Mouse (Mus musculus): ENCODE results near the gene Ttc41.

Ttc41 gene

DNA sequence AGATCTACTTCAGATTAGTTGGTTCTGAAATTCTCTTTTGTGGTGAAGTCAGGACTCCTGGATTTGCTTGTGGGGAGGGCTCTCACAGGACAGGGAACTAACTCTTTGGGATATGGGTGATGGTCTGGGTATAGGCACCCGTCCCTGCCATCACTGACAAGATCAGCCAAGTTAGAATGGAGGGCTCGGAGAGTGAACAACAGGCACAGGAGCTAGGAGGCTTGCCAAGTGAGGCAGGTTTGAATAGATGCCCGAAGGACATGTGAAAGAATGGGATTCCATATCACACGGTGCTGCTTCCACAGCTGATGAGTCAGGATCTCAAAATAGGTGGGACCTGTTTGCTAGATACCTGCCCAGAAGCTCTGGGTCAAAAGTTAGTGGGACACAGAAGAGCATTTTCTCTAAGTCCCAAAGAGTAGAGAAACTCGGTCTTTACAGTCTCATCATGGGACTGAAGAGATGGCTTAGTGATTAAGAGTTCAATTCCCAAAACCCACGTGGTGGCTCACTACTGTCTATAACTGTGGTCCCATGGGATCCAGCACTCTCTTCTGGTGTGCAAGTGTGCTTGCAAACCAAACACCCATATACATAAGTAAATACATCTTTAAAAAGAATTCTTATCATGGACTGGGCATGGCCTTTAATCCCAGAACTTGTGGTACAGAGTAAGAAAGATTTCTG is 50.3 kb downstream of the Ttc41 start:
- no peak for DNase-seq (ENCODE audit: low read depth, low spot score)

DNA sequence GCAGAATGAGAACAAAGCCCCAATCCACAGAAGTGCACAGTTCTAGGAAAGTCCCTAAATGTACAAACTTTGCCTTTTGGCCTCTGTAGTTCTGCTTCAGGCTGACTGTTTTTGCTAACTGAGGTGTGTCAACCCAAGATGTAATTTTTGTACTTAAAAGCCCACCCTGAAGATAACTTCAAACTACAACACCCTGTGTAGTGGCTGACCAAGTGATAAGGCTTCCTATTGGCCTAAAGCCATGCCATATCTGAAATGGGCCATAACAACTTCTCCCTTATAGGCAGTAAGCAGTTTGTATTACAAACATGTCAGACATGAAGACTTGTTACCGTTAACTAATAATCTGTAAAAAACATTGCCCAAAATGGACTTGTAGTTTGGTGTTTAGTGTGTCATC is 52.1 kb downstream of the Ttc41 start:
- DNase-seq (ENCODE audit: low read depth, low spot score) = no peak

DNA sequence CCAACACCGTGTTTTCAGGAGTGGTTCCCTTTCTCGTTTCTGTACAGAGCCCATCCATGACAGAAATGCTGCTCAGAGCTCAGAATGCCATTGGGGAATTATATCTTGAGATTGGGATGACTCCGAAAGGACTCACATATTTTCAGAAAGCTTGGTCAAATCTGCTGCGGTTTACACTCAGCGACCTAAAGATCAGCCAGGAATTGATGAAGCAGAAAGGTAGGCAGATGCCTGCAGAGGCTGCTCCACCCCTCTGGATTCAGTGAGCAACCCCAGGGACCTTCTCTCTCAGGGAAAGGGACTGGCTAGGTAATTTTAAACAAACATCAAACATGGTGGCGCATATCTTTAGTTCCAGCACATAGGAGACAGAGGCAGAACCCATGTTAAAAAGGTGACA is 52.6 kb downstream of the Ttc41 start:
- no peak for DNase-seq (ENCODE audit: low read depth, low spot score)

DNA sequence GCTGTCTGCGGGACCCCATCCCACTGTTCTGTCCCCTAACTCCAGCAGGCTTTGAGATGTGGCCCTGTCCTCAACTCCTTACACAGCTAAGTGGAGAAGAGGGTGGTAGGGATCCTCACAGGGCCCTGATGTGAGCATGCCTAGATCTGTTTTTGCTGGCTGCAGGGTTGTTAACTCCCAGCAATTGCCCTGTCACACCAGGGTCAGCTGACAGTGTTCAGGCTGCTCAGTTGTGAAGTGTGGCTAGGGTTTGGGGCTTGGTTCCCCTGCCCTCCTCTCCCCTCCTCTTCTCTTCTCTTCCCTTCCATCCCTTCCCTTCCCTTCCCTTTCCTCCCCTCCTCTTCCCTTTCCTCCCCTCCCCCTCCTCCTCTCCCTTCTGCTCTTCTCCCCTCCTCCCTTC is 55.6 kb downstream of the Ttc41 start:
- DNase-seq (ENCODE audit: low read depth, low spot score) = no peak

DNA sequence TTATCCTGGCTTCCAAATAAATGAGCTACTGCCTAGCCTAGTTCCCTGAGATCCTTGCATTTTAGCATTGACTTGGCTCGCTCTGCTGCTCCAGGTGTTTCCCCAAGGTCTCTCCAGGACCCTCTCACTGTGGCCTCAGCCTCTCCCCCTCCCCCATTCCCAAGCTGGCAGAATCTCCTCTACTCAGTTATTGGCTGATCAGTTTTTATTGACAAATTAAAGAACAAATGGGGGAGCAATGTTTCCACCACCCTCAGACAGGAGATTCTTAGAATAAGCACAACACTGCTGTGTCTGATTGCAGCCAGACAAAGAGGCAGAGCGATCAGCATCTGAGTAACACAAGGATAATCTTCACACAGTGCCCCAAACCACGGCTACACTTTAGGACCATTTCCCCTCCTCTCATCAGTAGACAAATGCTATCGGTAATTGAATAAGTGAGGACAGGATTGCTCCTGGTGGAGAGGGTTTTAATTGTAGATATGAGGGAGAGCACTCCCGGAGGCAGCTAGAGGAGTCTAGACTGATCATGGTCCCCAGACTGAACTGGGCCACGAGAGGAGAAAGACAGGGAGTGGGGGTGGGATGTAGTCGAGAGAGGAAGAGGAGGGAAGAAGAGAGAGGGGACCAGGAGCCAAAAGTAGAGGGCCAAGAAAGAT is 56.2 kb downstream of the Ttc41 start:
- no peak for DNase-seq (ENCODE audit: low read depth, low spot score)

DNA sequence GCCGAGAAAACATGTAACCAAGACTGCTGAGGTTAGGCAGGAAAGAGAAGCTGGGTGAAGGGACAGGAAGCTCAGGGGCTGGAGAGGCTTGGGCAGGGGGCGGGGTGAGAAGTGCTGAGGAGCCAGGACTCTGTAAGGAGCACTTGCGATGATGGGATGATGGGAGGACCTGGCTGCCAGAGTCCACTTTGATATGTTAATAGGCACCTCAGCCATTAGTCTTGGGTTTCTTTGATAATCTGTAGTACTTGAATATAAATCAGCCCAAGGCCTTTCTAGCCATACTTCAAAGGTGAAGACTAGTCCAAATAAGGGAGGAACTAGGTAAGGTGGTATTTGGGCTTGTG is 56.7 kb downstream of the Ttc41 start:
- DNase-seq (ENCODE audit: low read depth, low spot score) = no peak

DNA sequence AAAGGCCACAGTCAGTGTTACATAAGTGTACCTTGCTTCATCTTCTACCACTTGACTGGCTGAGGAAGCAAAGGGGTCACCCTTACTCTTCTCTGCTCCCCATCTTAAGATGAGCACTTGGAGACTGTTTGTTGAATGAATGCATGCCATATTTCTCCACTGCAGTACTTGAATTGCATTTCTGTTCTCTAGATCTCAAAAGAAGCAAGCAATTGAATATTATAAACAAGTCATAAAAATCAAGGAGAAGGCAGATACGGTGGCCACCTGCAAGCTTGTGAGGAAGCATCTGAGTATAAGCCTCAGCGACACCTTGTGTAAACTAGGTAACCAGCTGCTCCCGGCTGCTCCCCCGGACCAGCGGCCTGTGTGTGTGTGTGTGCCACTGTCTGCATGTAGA is 58.1 kb downstream of the Ttc41 start, which contains the start of gene Gm49358:
TSS of gene Gm49358 (plus strand) at position 301 of the 400 bp plus-strand sequence.
- no peak for DNase-seq (ENCODE audit: low read depth, low spot score)

DNA sequence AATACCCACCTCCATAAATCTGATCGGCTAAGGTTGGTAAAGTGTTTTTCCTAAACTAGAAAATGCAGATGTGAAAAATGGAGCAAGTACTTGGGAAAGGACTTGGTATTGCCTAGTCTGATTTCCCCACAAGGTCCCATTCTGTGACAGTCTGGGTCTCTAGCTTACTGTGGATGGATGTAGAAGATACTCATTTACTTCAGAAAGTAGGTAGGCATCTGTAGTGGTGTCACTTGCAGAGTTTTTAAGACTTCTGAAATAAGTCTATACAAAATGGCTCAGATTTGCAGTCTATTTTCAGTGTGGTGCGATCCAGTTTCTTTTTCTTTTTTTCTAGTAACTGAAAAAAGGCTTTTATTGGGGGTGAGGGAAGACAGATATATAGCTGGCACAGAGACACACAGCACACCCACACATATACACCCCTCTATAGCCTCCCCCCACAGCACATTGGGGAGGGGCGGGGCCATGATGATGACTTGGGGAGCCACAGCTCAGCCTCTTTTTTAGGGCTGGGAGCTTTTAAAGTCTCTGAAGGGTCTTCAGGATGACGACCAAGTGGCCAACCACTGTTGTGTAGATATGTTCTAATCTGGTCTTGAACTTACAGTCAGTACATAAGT is 59.8 kb downstream of the Ttc41 start:
- DNase-seq (ENCODE audit: low read depth, low spot score) = no peak

DNA sequence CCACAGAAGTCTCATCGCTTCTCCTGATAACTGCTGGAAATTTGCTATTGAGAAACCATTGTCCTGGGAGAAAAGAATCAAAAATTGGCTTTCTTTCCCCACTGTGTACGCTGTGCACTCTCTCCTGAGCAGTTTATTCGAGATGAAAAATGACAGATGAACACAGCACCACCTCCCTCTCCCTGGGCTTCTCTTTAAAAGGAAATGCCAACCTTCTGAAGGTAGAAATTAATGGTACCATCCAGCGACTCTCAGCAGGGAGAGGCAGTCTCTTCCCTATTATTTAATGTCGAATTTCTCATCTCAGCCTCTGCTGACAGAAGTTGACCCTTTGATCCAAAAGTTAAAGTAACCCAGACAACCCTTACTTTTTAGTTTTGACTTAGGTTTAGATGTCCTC is 63.6 kb downstream of the Ttc41 start:
- DNase-seq (ENCODE audit: low read depth, low spot score) = no peak

DNA sequence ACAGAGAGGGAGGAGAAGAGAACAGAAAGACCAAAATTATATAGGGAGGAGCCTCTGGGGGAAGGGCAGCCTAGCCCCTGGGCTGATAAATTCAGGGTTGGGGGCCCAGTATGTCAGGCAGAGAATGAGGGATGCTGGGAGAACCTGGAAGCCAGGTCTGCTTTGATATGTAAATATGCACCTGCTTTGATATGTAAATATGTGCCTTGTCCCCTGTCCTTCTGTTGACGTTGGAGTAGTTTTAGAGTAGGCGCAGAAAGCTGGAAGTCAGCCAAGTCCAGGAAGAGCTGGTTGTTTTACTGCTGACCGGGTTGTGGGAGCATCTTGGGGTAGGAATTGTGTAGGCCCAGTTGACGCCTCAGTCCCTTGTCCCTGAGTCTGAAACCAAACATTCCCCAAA is 64.2 kb downstream of the Ttc41 start:
- no peak for DNase-seq (ENCODE audit: low read depth, low spot score)

DNA sequence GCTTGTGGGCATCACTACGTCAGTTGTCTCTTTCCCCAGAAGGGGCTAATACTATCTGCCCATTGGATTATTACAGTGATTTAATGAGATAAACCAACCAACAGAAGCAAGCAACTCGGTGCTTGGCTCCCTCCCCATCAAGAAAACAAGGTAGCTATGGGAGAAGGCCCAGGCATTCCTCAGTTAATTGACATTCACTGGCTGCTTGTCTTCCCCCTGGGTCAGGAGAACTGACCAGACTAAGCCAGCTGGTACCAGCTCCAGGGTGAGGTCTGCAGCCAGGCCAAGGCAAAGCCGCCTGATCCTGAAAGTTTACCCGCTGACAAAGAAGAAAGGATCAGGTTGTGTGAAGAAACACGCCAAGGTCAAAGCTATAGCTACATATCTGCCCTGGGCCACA is 66.1 kb downstream of the Ttc41 start:
- DNase-seq (ENCODE audit: low read depth, low spot score) = no peak

DNA sequence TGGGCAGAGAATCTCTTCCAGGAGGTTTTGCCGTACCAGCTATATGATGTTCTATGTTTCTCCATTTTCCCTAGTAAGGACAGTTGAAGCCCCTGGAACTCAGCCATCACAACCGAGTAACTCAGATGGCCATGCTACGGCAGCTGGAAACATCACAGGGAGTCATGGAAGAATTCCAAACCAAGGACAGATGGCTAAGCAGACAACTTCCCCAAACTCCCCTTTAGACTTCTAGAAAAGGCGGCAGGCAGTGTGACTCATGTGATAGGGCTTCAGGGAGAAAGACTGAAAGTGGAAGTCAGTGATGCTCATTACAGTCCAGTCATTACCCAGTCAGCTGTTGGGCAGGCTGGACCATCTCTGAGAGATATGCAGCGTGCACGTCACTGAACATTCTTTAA is 66.6 kb downstream of the Ttc41 start:
- DNase-seq (ENCODE audit: low read depth, low spot score) = no peak

DNA sequence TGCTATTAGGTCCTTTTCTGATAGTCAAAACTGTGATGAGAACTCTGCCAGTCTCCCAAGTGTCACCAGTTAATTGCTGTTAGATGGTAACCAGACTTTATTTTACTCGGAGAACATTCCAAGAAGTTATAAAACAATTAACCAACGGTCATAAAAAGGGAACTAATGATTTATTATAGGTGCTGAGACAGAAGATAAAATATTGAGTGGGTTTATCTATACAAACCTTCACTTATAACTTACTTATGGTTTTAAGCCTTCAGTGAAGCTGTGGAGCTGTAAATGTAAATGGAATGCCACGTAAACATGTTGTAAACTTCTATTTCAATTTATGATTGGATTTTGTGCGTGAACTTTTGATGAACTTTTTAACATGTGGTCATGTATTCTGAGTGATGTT is 67.7 kb downstream of the Ttc41 start:
- no peak for DNase-seq (ENCODE audit: low read depth, low spot score)

DNA sequence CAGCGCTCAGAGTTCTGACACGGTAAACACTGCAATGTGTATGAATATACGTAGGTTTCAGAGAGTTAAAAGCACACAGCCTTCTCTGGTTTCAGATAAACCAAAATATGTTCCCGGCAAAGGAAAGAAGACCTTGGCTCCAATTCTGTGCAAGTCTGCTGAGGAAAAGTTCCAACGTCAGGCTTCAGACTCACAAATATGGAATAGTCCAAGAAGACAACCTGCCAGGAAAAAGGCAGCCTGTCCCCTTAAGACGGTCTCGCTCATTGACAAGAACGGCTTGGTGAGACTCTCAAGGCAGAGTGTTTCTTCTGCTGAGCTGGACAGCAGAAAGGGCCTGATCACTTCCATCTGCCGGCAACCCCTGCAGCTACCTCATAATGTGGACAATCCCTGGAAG is 70.7 kb downstream of the Ttc41 start:
- no peak for DNase-seq (ENCODE audit: low read depth, low spot score)

DNA sequence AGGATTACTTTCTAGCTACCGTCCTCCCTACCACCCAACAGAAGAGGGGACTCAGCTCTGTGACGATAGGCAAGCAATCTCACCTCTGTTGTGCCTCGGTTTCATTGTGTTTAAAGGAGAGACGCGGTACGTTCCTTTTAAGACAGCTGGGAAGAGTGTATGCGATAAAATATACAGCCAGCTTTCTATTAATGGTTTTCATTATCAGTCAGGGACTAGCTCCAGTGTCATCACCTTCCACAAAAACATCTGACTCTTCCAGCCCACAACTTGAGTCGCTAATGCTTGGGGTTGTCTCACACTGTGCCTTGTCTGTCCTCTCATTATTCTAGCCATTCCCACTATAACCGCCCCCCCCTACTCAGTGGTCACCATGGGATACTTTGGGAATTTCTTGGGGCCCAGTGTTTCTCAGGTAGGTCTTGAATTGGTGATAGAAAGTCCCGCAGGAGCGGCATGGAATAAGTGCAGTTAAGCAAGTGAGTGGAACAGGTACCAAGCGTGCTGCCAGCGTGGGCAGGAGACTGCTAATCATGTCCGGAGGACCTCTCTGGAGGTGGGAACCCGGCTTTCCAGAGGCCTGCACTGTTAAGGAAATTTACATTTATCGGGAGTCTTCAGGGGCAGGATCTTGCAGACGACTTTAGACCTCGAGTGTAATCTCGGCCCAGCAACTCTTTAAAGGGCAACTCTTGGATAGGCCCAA is 72.2 kb downstream of the Ttc41 start:
- DNase-seq (ENCODE audit: low read depth, low spot score) = no peak

DNA sequence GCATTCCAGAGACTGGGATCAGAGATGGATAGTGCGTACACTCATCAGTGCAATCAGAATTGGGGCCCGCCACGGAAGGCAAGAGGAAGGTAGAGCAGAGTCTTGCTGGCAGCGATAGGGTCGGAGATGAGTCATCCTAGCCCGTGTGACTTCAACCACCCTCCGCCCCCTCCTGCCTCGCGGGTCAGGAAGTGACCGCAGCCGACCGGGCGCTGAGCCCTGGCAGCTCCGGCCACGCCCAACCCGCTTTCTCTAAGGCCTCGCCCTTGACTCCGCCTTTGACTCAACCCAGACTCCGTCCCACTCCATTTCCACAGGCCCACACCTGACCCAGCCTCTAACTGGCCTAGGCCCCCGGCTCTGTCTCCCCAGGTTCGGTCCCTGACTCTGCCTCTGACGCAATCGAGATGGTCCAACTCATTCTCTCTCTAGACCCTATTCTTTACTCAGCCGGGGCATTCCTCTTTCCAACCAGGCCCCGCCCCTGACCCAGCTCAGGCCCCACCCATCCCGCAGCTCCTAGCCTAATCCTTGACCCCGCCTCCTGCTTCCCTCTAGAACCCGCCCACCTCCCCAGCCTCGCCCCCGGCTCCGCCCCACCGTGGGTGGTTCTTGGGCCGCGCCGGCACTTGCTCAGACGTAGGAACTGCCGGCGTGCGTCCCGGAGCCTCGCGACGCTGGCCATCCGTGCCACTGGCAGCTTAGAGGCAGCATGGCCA is 72.9 kb downstream of the Ttc41 start, which contains the start of gene Nt5dc3:
TSS of gene Nt5dc3 (plus strand) at position 608 of the 719 bp plus-strand sequence.
- peak; percentile 98 for DNase-seq (ENCODE audit: low read depth, low spot score)

DNA sequence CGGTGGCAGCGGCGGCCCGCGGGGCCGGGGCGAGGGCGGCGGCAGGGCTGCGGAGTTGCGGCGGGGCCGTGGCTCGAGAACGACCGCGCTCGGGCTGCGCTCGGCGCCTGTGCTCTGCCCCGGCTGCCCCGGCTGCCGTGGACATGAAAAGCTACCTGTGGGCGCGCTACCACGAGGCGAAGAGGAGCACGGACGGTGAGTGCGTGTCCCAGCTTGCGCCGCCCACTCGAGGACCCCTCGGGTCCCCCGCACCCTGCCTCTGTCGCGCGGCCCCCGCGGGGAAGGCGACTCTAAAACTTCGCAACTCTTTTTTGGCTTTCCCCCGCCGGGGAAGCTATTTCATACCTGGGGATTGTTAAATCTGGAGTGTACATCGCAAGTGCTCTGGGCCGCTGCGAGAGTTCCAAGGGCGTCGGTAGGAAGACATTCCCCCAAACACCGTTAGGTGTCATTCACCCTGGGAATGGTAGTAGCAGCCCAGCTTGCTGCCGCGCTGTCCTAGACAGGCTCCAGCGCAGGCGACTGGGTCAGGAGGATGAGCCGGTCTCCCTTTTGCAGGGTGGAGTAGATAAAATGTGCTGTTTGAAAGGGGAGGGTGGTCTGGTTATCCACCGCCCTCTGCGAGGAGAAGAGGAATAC is 73.6 kb downstream of the Ttc41 start:
- no peak for DNase-seq (ENCODE audit: low read depth, low spot score)

DNA sequence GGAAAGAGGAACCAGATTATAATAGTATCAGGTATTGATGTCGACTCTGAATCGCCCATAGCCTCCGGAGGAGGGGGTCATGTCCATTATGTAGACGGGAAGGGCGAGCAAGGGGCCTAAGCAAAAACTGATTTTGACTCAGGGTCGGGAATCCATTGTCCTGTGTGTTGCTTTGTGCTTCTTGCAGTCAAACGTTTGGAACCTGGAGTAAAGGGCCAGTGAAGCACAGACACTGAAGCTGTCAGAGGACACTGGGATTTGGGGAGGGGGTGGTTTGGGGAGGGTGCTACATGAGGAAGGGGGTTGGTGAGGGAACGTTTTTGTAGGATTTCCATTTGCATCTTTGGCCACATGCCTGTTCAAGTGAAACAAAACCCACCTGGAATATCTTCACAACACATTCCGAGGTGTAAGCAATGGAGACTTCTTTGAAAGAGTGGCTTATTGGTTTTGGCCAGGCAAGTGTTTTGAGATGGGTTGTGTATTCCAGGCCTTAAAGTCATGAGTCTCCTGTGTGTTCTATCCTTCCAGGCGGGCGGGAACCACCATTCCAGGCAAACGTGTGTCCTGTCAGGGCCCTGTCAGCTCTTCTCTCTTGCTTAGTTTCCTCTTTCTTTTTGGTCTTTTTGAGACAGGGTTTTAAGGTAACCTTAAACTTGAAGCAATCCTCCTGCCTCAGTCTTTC is 74.3 kb downstream of the Ttc41 start:
- DNase-seq (ENCODE audit: low read depth, low spot score) = no peak

DNA sequence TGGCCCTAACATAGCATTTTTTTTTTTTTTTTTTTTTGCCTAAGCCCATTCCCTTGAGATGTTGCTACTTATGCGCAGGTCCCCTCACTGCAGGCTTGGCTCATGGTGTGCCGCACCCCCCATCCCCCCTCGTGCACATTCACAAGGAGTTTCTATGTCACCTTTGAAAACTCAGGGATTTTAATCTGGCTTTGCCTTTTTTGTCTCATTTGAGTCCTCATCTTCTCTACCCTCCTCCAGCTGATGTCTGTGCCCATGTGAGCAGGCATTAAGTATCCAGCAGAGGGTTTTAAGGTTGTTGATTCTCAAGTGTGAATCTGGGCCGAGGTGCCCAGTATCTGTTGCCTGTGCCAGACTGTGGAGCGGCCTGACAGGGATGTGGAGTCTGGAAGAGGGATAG is 76.0 kb downstream of the Ttc41 start:
- DNase-seq (ENCODE audit: low read depth, low spot score) = no peak

DNA sequence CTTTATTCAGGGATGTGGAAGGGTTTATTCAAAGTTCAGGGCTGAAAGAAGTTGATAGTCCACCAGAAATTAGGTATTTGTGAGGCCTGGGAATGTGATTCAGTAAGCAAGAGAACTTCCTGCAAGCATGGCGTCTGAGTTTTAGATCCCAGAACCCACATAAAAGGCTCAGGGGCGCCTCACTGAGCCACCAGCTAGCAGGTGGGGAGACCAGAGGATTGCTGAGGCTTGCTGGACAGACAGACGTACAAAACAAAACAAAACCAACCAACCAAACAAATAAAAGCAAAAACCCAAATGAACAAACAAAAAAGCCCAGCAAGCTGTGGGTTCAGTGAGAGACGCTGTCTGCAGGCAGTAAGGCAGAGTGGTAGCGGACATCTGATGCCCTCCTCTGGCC is 77.0 kb downstream of the Ttc41 start:
- no peak for DNase-seq (ENCODE audit: low read depth, low spot score)

DNA sequence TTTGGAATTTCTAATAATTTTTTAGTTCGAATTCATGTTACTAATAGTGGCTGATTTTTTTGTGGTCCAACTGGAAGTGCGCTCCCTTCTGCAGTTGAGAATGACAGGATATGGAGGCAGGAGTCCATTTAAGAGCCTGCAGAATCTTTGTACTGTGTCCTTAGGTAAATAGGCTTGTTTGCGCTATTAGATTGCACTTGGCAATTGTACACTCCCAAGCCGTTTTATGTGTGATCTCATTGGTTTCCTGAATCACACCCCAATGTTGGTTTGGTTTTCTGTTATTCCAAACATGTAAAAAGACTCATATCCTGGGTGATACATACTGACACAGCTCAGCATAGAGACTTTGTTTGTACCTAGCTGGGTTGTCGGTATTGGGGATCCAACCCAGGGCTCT is 78.0 kb downstream of the Ttc41 start:
- DNase-seq (ENCODE audit: low read depth, low spot score) = no peak

Measured in CD4-positive helper T cell, adult 2 months (primary cell).